Mouse (Mus musculus): ENCODE results near the gene Gm17606.
A peak's percentile ranks its signal among the peaks of the same experiment; 100 is the strongest.

- TF ChIP-seq CTCF (conservative IDR thresholded peaks at IDR 0.05 in 1 of 2, IDR thresholded peaks at IDR 0.05 in 1 of 2; ENCODE audit: low read depth in 2 of 2, low read length in 2 of 2) (peak; percentile 88 to 99), ZNF384 (IDR thresholded peaks at IDR 0.05; ENCODE audit: low read depth, low read length) (no peak), RCOR1 (conservative IDR thresholded peaks at IDR 0.05; ENCODE audit: low read depth, low read length) (no peak), ZMIZ1 (IDR thresholded peaks at IDR 0.05; ENCODE audit: low read depth, low read length) (no peak), JUND (conservative IDR thresholded peaks at IDR 0.05; ENCODE audit: low read depth, low read length) (no peak), CHD2 (IDR thresholded peaks at IDR 0.05; ENCODE audit: low read length) (no peak), POLR2A (IDR thresholded peaks at IDR 0.05; ENCODE audit: low read depth, low read length) (no peak), PAX5 (IDR thresholded peaks at IDR 0.05; ENCODE audit: low read length) (no peak), NELFE (IDR thresholded peaks at IDR 0.05; ENCODE audit: low read depth, low read length) (no peak), EP300 (IDR thresholded peaks at IDR 0.05; ENCODE audit: low read length) (no peak), MXI1 (IDR thresholded peaks at IDR 0.05; ENCODE audit: low read depth, low read length) (no peak), UBTF (IDR thresholded peaks at IDR 0.05; ENCODE audit: low read depth, low read length) (no peak)
Measured at GRCm38 (mm10) chr14:54636954-54637353, 3.8 kb upstream of the Gm17606 start.

Data from CH12.LX (cell line).